Mouse (Mus musculus) kidney, adult 2 months (tissue): ENCODE results near the gene Cdiptos.

Experiments
- CTCF ChIP-seq: fragments of 200-500 bp; conservative IDR thresholded peaks from 2 replicates; pipeline ENCODE4 v1.5.1; 2011; ENCODE audit warnings: low read depth, mild to moderate bottlenecking, control low read depth, low read length, moderate library complexity, mixed read lengths; ENCODE audit not compliant: insufficient read depth, insufficient read length
- POLR2A ChIP-seq: fragments of 200-500 bp; IDR thresholded peaks from one replicate; pipeline ENCODE4 v1.6.1; 2011; ENCODE audit warnings: low read depth, low read length, control low read depth

DNA sequence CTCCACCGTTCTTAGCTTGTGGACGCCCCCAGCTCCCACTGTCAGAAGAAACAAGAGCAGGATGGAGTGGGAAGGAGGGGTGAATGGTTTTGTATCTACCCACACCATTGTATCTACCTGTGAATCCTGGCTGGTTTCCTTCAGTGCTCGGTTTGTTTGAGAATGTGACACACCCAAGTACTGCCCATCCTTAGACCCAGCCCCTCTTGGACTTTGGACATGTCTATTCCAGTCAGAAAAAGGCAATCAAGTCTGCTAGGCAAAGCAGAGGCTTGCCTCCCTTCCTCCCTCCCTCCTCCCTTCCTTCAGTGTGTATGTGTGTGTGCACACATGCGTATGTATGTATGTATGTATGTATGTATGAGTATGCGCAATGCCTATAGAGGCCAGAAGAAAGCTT is 27.7 kb upstream of the Cdiptos start:
- TF ChIP-seq CTCF (no peak), POLR2A (no peak)
